Mouse (Mus musculus) embryonic facial prominence, embryonic 13.5 days (tissue): Measurements from ENCODE around the gene P2ry2. TPM values are rescaled to one million over a fixed set of nuclear protein-coding genes. Genes with fewer than 3 reads are reported as not detected.
A peak's percentile ranks its signal among the peaks of the same experiment; 100 is the strongest.

Experiments
- ATAC-seq: fragments of 200-750 bp; cut with Nextera tagmentation; 2 replicates; pipeline ENCODE4 v1.8.0; 2017; ENCODE audit warnings: low read depth; ENCODE audit not compliant: insufficient number of reproducible peaks, insufficient read depth, low FRiP score, low TSS enrichment
- H3K27ac ChIP-seq: fragments of 300-500 bp; sonication (generic); 2 replicates; pipeline ENCODE4 v1.5.1; 2015; ENCODE audit warnings: moderate library complexity, mild to moderate bottlenecking, inconsistent platforms
- H3K27me3 ChIP-seq: fragments of 300-500 bp; sonication (generic); 2 replicates; pipeline ENCODE4 v1.6.1; 2015; ENCODE audit warnings: mild to moderate bottlenecking, inconsistent platforms
- H3K36me3 ChIP-seq: fragments of 300-500 bp; sonication (generic); 2 replicates; pipeline ENCODE4 v1.6.1; 2015; ENCODE audit warnings: mild to moderate bottlenecking, inconsistent platforms
- H3K4me1 ChIP-seq: fragments of 300-500 bp; sonication (generic); 2 replicates; pipeline ENCODE4 v1.6.1; 2015; ENCODE audit warnings: inconsistent platforms
- H3K4me2 ChIP-seq: fragments of 300-500 bp; sonication (generic); 2 replicates; pipeline ENCODE4 v1.6.1; 2015; ENCODE audit warnings: moderate library complexity, mild to moderate bottlenecking, inconsistent platforms
- H3K4me3 ChIP-seq: fragments of 300-500 bp; sonication (generic); 2 replicates; pipeline ENCODE4 v1.5.1; 2015; ENCODE audit warnings: mild to moderate bottlenecking, inconsistent platforms
- H3K9ac ChIP-seq: fragments of 300-500 bp; sonication (generic); 2 replicates; pipeline ENCODE4 v1.6.1; 2015; ENCODE audit warnings: mild to moderate bottlenecking, inconsistent platforms
- H3K9me3 ChIP-seq: fragments of 300-500 bp; sonication (generic); 2 replicates; pipeline ENCODE4 v1.6.1; 2016; ENCODE audit warnings: inconsistent platforms
- WGBS: fragments of 180-500 bp; shearing (Covaris S2); methylation state at CpG from one replicate; pipeline ENCODE4 v1.1.7; 2015; ENCODE audit warnings: mixed read lengths; 5-methylcytosine and 5-hydroxymethylcytosine counted together
- polyA plus RNA-seq: library from polyadenylated mRNA; unstranded; fragments of >200 nt; fragmentation: Nextera tagmentation; extraction: Ambion mirVana; gene quantifications from 2 replicates; pipeline ENCODE4 v1.2.1, GENCODE M21; 2015

P2ry2 gene
- polyA plus RNA-seq, 1 experiment from 2014 or later: 2.2 TPM

- Histone ChIP-seq H3K4me1 (peaks cover 23% of the 10 kb centered on the region), H3K9me3 (no peaks in the 10 kb centered on the region), H3K27ac (no peak overlapping the region), H3K27me3 (peaks cover 14% of the 10 kb centered on the region), H3K4me2 (no peak overlapping the region), H3K4me3 (no peak overlapping the region), H3K9ac (no peak overlapping the region), H3K36me3 (no peaks in the 10 kb centered on the region)
- no peak for ATAC-seq
- WGBS: 57% methylated on average over 6 of the region's 6 CpGs
Measured at GRCm38 (mm10) chr7:101017492-101017891, 4.8 kb upstream of the P2ry2 start.

DNA sequence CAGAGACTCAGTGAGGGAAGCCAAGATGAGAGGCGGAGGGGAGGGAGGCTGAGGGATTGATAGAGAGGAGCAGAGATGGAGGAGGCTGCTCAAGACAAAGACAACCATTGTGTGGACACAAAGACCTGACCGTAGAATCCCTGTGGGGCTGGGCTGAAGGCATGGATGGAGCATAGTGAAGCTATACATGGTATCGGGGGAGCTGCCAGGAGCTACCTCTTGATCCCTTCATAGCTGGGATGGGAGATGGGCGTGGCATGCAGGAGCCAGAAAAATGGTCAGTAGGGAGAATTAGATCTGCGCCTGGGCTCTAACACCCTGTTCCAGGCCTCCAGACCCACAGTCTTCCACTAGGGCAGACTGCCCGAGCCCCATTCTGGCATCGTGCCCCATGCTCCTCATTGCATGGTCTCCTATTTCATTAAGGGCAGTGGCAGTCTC is 4.4 kb upstream of the P2ry2 start:
- H3K27ac ChIP-seq: no peak overlapping the region; the same call in 1 of the 2 replicates
- H3K4me1 ChIP-seq: peaks cover 27% of the 10 kb centered on the region
- no peak overlapping the region for H3K4me2 ChIP-seq
- H3K4me3 ChIP-seq: no peak overlapping the region
- H3K27me3 ChIP-seq: peaks cover 19% of the 10 kb centered on the region
- no peak overlapping the region for H3K9ac ChIP-seq
- WGBS: 42% methylated on average over 7 of the region's 7 CpGs
- no peaks in the 10 kb centered on the region for H3K9me3 ChIP-seq
- no peaks in the 10 kb centered on the region for H3K36me3 ChIP-seq
- no peak for ATAC-seq

GRCm38 (mm10) chr7:101014985-101015384 is 2.3 kb upstream of the P2ry2 start:
- peaks cover 39% of the 10 kb centered on the region for H3K27me3 ChIP-seq
- no peak for ATAC-seq
- 74% methylated on average over 1 of the region's 1 CpGs for WGBS

DNA sequence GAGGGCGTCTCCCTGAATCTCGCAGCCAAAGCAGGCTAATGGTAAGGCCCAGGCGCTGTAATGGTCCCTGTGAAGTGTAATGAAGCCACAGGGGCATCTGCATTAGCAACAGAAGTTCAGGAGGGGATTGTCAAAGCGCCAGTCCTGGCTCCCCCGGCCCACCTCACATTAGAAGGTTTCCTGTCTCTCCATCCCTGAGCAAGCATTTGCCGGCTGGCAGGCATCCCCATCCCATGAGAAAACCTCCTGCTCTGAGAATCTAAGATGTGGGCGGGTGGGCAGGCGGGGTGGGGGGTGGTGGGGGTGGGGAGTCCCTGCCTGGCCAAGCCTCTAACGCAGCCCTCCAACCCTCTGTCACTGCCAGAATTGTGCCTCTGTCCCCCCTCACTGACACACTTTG is 1.4 kb upstream of the P2ry2 start:
- no peak overlapping the region for H3K9ac ChIP-seq
- H3K36me3 ChIP-seq: no peaks in the 10 kb centered on the region
- no peaks in the 10 kb centered on the region for H3K9me3 ChIP-seq
- no peak overlapping the region for H3K4me3 ChIP-seq
- no peak overlapping the region for H3K27ac ChIP-seq
- H3K4me1 ChIP-seq: peaks cover 35% of the 10 kb centered on the region
- 17% methylated on average over 9 of the region's 9 CpGs for WGBS
- no peak for ATAC-seq
- H3K27me3 ChIP-seq: peaks cover 48% of the 10 kb centered on the region
- H3K4me2 ChIP-seq: no peak overlapping the region

More at GRCm38 (mm10) chr7:101014985-101015384, 2.3 kb upstream of the P2ry2 start:
- H3K9me3 ChIP-seq: no peaks in the 10 kb centered on the region
- H3K36me3 ChIP-seq: no peaks in the 10 kb centered on the region
- H3K4me3 ChIP-seq: no peak overlapping the region
- H3K4me2 ChIP-seq: no peak overlapping the region
- no peak overlapping the region for H3K27ac ChIP-seq
- peaks cover 35% of the 10 kb centered on the region for H3K4me1 ChIP-seq
- no peak overlapping the region for H3K9ac ChIP-seq

DNA sequence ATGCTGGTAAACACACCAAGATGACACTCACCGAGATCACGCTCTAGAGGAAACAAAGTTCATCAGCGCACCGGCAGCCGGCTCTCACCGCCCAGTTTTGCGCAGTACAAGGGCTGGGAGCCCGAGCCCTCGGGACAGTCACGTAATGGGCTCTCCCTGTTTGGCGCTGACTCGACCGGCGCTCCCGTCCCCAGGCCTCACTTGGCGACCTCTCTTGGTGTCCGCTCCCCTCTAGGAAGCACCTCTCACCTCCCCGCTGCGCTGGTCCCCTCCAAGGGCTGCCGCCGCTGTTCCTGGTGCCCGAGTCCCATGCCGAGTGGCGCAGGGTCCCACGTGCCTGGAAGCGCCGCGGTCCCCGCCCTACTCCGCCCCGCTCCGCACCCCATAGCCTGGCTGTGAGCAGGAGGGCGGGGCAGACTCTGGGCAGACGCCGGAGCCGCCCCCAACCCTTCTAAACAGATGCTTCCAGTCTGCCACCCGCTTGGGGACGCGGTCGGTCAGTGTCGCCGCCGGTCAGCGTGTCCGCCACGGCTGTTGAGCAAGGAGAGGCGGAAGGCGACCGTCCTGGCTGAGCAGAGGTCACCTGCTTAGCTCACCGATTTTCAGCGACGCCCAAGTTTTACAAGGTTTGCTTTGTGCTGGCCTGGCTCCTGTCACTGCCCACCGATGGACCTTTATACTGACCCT is 842 bp downstream of the P2ry2 start:
- H3K36me3 ChIP-seq: no peaks in the 10 kb centered on the region
- WGBS: under 1% methylated on average over 53 of the region's 53 CpGs
- H3K9ac ChIP-seq: peak overlapping the region; percentile 63
- peak overlapping the region; percentile 56 for H3K4me3 ChIP-seq
- peaks cover 48% of the 10 kb centered on the region for H3K27me3 ChIP-seq
- no peak overlapping the region for H3K27ac ChIP-seq
- H3K4me2 ChIP-seq: peak overlapping the region; percentile 98
- ATAC-seq: peak; percentile 88
- H3K9me3 ChIP-seq: no peaks in the 10 kb centered on the region
- H3K4me1 ChIP-seq: peaks cover 27% of the 10 kb centered on the region

DNA sequence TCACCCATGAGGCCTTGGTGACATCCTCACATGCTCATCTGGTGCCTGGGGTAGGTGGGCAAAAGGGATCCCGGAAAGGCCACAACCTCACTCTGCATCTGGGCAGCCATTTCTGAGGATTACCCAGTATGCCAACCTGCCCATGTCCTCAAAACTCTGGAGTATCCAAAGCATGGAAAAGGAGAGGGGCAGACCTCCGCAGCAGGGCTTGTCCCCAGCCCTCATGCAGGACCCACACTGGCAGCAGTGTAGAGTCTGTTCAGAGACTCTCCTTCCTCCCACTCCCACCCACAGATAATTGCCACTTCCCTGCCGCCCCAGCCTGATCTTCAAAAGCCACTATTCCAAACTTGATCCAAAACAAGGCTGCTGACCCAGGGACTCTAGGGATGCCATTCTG is 1.9 kb downstream of the P2ry2 start:
- no peak overlapping the region for H3K4me2 ChIP-seq
- peaks cover 48% of the 10 kb centered on the region for H3K27me3 ChIP-seq
- H3K27ac ChIP-seq: no peak overlapping the region
- WGBS: 60% methylated on average over 3 of the region's 3 CpGs
- no peak for ATAC-seq
- peaks cover 27% of the 10 kb centered on the region for H3K4me1 ChIP-seq
- no peaks in the 10 kb centered on the region for H3K36me3 ChIP-seq
- H3K4me3 ChIP-seq: no peak overlapping the region
- H3K9ac ChIP-seq: no peak overlapping the region
- H3K9me3 ChIP-seq: no peaks in the 10 kb centered on the region

- 61% methylated on average over 2 of the region's 2 CpGs for WGBS
Measured at GRCm38 (mm10) chr7:101006201-101006600, 6.5 kb downstream of the P2ry2 start.

GRCm38 (mm10) chr7:101005119-101005518 is 7.5 kb downstream of the P2ry2 start:
- peaks cover 10% of the 10 kb centered on the region for H3K27me3 ChIP-seq
- H3K4me1 ChIP-seq: peaks cover 12% of the 10 kb centered on the region
- 56% methylated on average over 4 of the region's 4 CpGs for WGBS
- no peaks in the 10 kb centered on the region for H3K36me3 ChIP-seq
- ATAC-seq: no peak; the same call in 1 of the 2 replicates
- H3K4me2 ChIP-seq: no peak overlapping the region
- no peak overlapping the region for H3K9ac ChIP-seq
- no peak overlapping the region for H3K27ac ChIP-seq
- no peaks in the 10 kb centered on the region for H3K9me3 ChIP-seq
- no peak overlapping the region for H3K4me3 ChIP-seq

More at GRCm38 (mm10) chr7:101006201-101006600, 6.5 kb downstream of the P2ry2 start:
- H3K9ac ChIP-seq: no peak overlapping the region
- ATAC-seq: no peak
- H3K4me1 ChIP-seq: peaks cover 12% of the 10 kb centered on the region
- no peak overlapping the region for H3K4me2 ChIP-seq
- H3K4me3 ChIP-seq: no peak overlapping the region
- no peak overlapping the region for H3K27ac ChIP-seq
- H3K9me3 ChIP-seq: no peaks in the 10 kb centered on the region
- H3K36me3 ChIP-seq: no peaks in the 10 kb centered on the region
- peaks cover 21% of the 10 kb centered on the region for H3K27me3 ChIP-seq

- WGBS: 42% methylated on average over 11 of the region's 11 CpGs
- no peak overlapping the region for H3K9ac ChIP-seq
- no peak for ATAC-seq
- peak overlapping the region; percentile 35 for H3K27ac ChIP-seq
- no peaks in the 10 kb centered on the region for H3K9me3 ChIP-seq
- no peak overlapping the region for H3K4me3 ChIP-seq
- peaks cover 16% of the 10 kb centered on the region for H3K4me1 ChIP-seq
- no peak overlapping the region for H3K4me2 ChIP-seq
- no peaks in the 10 kb centered on the region for H3K27me3 ChIP-seq
- H3K36me3 ChIP-seq: no peaks in the 10 kb centered on the region
Measured at GRCm38 (mm10) chr7:101003442-101004326, 9.0 kb downstream of the P2ry2 start.

- Histone ChIP-seq H3K27ac (no peak overlapping the region), H3K9ac (no peak overlapping the region), H3K36me3 (no peaks in the 10 kb centered on the region), H3K9me3 (no peaks in the 10 kb centered on the region), H3K27me3 (no peaks in the 10 kb centered on the region), H3K4me3 (no peak overlapping the region), H3K4me1 (peaks cover 16% of the 10 kb centered on the region), H3K4me2 (no peak overlapping the region)
- no peak for ATAC-seq
- WGBS: 67% methylated on average over 6 of the region's 6 CpGs
Measured at GRCm38 (mm10) chr7:101002274-101002673, 10.4 kb downstream of the P2ry2 start.

GRCm38 (mm10) chr7:100999623-101000022 is 13.0 kb downstream of the P2ry2 start:
- WGBS: 59% methylated on average over 5 of the region's 5 CpGs
- H3K4me3 ChIP-seq: no peak overlapping the region

GRCm38 (mm10) chr7:100998578-100998960 is 14.1 kb downstream of the P2ry2 start:
- Histone ChIP-seq H3K36me3 (no peaks in the 10 kb centered on the region), H3K9me3 (no peaks in the 10 kb centered on the region), H3K4me2 (no peak overlapping the region), H3K4me3 (no peak overlapping the region), H3K27me3 (no peaks in the 10 kb centered on the region), H3K27ac (no peak overlapping the region), H3K9ac (no peak overlapping the region), H3K4me1 (peaks cover 11% of the 10 kb centered on the region)
- WGBS: 89% methylated on average over 24 of the region's 24 CpGs
- ATAC-seq: no peak

More at GRCm38 (mm10) chr7:100999623-101000022, 13.0 kb downstream of the P2ry2 start:
- no peaks in the 10 kb centered on the region for H3K27me3 ChIP-seq
- H3K9me3 ChIP-seq: no peaks in the 10 kb centered on the region
- peaks cover 16% of the 10 kb centered on the region for H3K4me1 ChIP-seq
- H3K36me3 ChIP-seq: no peaks in the 10 kb centered on the region
- ATAC-seq: no peak
- H3K27ac ChIP-seq: no peak overlapping the region
- H3K9ac ChIP-seq: no peak overlapping the region
- H3K4me2 ChIP-seq: no peak overlapping the region
